Mouse (Mus musculus): Measurements from ENCODE around the gene Slc16a7. TPM values are rescaled to one million over a fixed set of nuclear protein-coding genes. Genes with fewer than 3 reads are reported as not detected.

The Slc16a7 gene
- polyA plus RNA-seq, 1 experiment from 2014 or later = 4.6 TPM

DNA sequence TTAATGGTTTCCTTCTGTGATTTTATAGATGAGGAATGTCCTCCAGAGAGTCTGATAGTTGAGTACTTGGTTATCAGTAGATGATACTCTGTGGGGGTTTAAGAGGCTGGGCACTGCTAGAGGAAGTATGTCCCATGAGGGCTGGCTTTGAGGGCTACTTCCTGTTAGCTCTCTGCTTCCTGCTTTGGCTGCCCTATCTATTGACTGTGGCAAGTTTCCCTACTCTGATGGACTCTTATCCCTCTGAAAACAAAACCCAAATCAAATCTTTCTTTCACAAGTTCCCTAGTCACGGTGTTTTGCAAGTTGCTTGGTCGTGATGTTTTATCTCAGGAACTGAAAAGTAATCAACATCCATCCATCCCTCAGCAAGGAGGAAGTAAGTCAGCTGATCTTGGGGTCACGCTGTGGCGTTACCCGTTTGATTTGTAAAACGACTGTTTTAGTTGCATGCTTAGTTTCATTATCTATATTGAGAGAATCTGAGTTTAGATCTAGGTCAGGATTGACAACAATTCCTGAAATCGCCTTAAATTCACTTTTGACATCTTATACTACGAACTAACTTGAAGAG is 19.1 kb downstream of the Slc16a7 start:
- 50% methylated on average over 8 of the region's 8 CpGs for WGBS
- H3K4me1 ChIP-seq (ENCODE audit: control insufficient read depth, insufficient read depth, low read length) = peaks cover 2% of the 10 kb centered on the region; the same call in 1 of the 2 replicates
- no peaks in the 10 kb centered on the region for H3K9me3 ChIP-seq (replicated peaks; ENCODE audit: control insufficient read depth, low read length)
- no peak overlapping the region for H3K9ac ChIP-seq (ENCODE audit: low read length)
- no peak overlapping the region for H3K27ac ChIP-seq (ENCODE audit: low read length)
- ATAC-seq (replicated peaks; ENCODE audit: extremely low read depth, insufficient read depth, low FRiP score) = peak; percentile 64
- H3K4me2 ChIP-seq (ENCODE audit: low read depth, low read length) = peak overlapping the region; percentile 36
- no peaks in the 10 kb centered on the region for H3K27me3 ChIP-seq (ENCODE audit: control insufficient read depth, insufficient read depth, low read length)
- peak overlapping the region; percentile 5; the same call in 1 of the 2 replicates for H3K4me3 ChIP-seq (ENCODE audit: low read length)
- H3K36me3 ChIP-seq (ENCODE audit: control insufficient read depth, insufficient read depth) = no peaks in the 10 kb centered on the region

GRCm38 (mm10) chr10:125358479-125358878 is 30.8 kb downstream of the Slc16a7 start:
- 81% methylated on average over 7 of the region's 7 CpGs for WGBS
- H3K4me1 ChIP-seq (ENCODE audit: control insufficient read depth, insufficient read depth, low read length) = no peaks in the 10 kb centered on the region

GRCm38 (mm10) chr10:125352805-125353204 is 36.5 kb downstream of the Slc16a7 start:
- Histone ChIP-seq H3K4me3 (ENCODE audit: low read length) (no peak overlapping the region), H3K4me2 (ENCODE audit: low read depth, low read length) (no peak overlapping the region), H3K9ac (ENCODE audit: low read length) (no peak overlapping the region), H3K9me3 (replicated peaks; ENCODE audit: control insufficient read depth, low read length) (0 out of 2 replicates have a peak, but pooled peaks cover 2% of the 10 kb centered on the region), H3K27me3 (ENCODE audit: control insufficient read depth, insufficient read depth, low read length) (no peaks in the 10 kb centered on the region), H3K36me3 (ENCODE audit: control insufficient read depth, insufficient read depth) (no peaks in the 10 kb centered on the region), H3K4me1 (ENCODE audit: control insufficient read depth, insufficient read depth, low read length) (no peaks in the 10 kb centered on the region), H3K27ac (ENCODE audit: low read length) (no peak overlapping the region)
- WGBS = 85% methylated on average over 7 of the region's 7 CpGs
- ATAC-seq (replicated peaks; ENCODE audit: extremely low read depth, insufficient read depth, low FRiP score) = no peak

More at GRCm38 (mm10) chr10:125358479-125358878, 30.8 kb downstream of the Slc16a7 start:
- ATAC-seq (replicated peaks; ENCODE audit: extremely low read depth, insufficient read depth, low FRiP score) = no peak
- H3K9me3 ChIP-seq (replicated peaks; ENCODE audit: control insufficient read depth, low read length) = no peaks in the 10 kb centered on the region
- H3K36me3 ChIP-seq (ENCODE audit: control insufficient read depth, insufficient read depth) = no peaks in the 10 kb centered on the region
- no peak overlapping the region for H3K4me2 ChIP-seq (ENCODE audit: low read depth, low read length)
- no peak overlapping the region for H3K4me3 ChIP-seq (ENCODE audit: low read length)
- H3K9ac ChIP-seq (ENCODE audit: low read length) = no peak overlapping the region
- H3K27ac ChIP-seq (ENCODE audit: low read length) = no peak overlapping the region
- no peaks in the 10 kb centered on the region for H3K27me3 ChIP-seq (ENCODE audit: control insufficient read depth, insufficient read depth, low read length)

DNA sequence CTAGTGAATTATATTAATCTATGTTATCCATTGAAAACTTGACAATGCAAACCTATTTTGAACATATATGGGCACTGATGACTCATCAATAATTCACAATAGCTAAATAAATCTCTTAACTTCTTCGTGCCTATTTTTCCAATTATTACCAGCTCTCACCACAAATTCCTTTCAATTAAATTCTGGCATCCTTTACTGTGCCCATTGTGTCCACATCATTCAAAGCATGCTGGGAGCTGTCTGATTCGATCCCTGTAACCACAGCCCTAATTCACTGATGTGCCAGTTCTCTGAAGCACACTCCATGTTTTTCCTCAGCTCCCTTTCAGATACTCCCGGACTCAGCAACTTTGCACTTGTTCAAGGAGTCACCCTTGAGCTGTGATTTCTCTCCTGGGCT is 41.1 kb downstream of the Slc16a7 start:
- Histone ChIP-seq H3K4me1 (ENCODE audit: control insufficient read depth, insufficient read depth, low read length) (peaks cover 3% of the 10 kb centered on the region), H3K27ac (ENCODE audit: low read length) (no peak overlapping the region), H3K9ac (ENCODE audit: low read length) (no peak overlapping the region), H3K4me2 (ENCODE audit: low read depth, low read length) (no peak overlapping the region), H3K27me3 (ENCODE audit: control insufficient read depth, insufficient read depth, low read length) (no peaks in the 10 kb centered on the region), H3K4me3 (ENCODE audit: low read length) (no peak overlapping the region), H3K9me3 (replicated peaks; ENCODE audit: control insufficient read depth, low read length) (0 out of 2 replicates have a peak, but pooled peaks cover 2% of the 10 kb centered on the region), H3K36me3 (ENCODE audit: control insufficient read depth, insufficient read depth) (no peaks in the 10 kb centered on the region)
- no peak for ATAC-seq (replicated peaks; ENCODE audit: extremely low read depth, insufficient read depth, low FRiP score)
- 71% methylated on average over 3 of the region's 3 CpGs for WGBS

- 49% methylated on average over 6 of the region's 6 CpGs for WGBS
- no peaks in the 10 kb centered on the region for H3K27me3 ChIP-seq (ENCODE audit: control insufficient read depth, insufficient read depth, low read length)
Measured at GRCm38 (mm10) chr10:125347149-125347548, 42.1 kb downstream of the Slc16a7 start.

DNA sequence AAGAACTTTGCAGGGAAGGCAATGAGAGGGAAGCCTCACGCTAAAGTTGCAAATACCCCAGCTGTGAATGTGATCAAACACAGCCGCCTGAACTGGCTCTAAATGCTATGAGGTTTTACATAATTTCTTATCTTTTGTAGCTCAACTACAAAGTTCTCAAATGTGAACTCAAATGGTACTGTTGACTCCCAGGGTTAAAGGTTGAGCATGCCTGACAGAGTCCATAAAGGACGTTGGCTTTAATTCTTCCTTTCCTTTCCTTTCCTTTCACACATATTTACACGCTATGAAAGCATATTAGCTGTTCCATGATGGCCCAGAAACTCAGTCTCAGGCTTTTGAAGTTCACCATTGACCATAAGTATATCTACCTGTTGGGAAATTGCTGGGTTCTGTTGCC is 42.9 kb downstream of the Slc16a7 start:
- no peak overlapping the region for H3K4me3 ChIP-seq (ENCODE audit: low read length)
- no peak for ATAC-seq (replicated peaks; ENCODE audit: extremely low read depth, insufficient read depth, low FRiP score)
- WGBS = 72% methylated on average over 4 of the region's 4 CpGs

More at GRCm38 (mm10) chr10:125347149-125347548, 42.1 kb downstream of the Slc16a7 start:
- Histone ChIP-seq H3K9me3 (replicated peaks; ENCODE audit: control insufficient read depth, low read length) (0 out of 2 replicates have a peak, but pooled peaks cover 2% of the 10 kb centered on the region), H3K4me2 (ENCODE audit: low read depth, low read length) (no peak overlapping the region), H3K4me3 (ENCODE audit: low read length) (no peak overlapping the region), H3K27ac (ENCODE audit: low read length) (no peak overlapping the region), H3K4me1 (ENCODE audit: control insufficient read depth, insufficient read depth, low read length) (peaks cover 3% of the 10 kb centered on the region), H3K9ac (ENCODE audit: low read length) (no peak overlapping the region), H3K36me3 (ENCODE audit: control insufficient read depth, insufficient read depth) (no peaks in the 10 kb centered on the region)
- ATAC-seq (replicated peaks; ENCODE audit: extremely low read depth, insufficient read depth, low FRiP score) = no peak

GRCm38 (mm10) chr10:125345583-125345982 is 43.7 kb downstream of the Slc16a7 start:
- H3K9ac ChIP-seq (ENCODE audit: low read length) = no peak overlapping the region
- 0 out of 2 replicates have a peak, but pooled peaks cover 2% of the 10 kb centered on the region for H3K9me3 ChIP-seq (replicated peaks; ENCODE audit: control insufficient read depth, low read length)
- H3K27me3 ChIP-seq (ENCODE audit: control insufficient read depth, insufficient read depth, low read length) = no peaks in the 10 kb centered on the region
- 47% methylated on average over 1 of the region's 1 CpGs for WGBS
- H3K4me1 ChIP-seq (ENCODE audit: control insufficient read depth, insufficient read depth, low read length) = peaks cover 5% of the 10 kb centered on the region
- no peak overlapping the region for H3K4me3 ChIP-seq (ENCODE audit: low read length)
- no peak overlapping the region for H3K4me2 ChIP-seq (ENCODE audit: low read depth, low read length)
- peak overlapping the region; percentile 5; the same call in 1 of the 2 replicates for H3K27ac ChIP-seq (ENCODE audit: low read length)
- ATAC-seq (replicated peaks; ENCODE audit: extremely low read depth, insufficient read depth, low FRiP score) = no peak; the same call in 1 of the 2 replicates
- no peaks in the 10 kb centered on the region for H3K36me3 ChIP-seq (ENCODE audit: control insufficient read depth, insufficient read depth)

More for the DNA sequence above, 42.9 kb downstream of the Slc16a7 start:
- Histone ChIP-seq H3K9ac (ENCODE audit: low read length) (no peak overlapping the region), H3K27ac (ENCODE audit: low read length) (no peak overlapping the region), H3K27me3 (ENCODE audit: control insufficient read depth, insufficient read depth, low read length) (no peaks in the 10 kb centered on the region), H3K4me2 (ENCODE audit: low read depth, low read length) (no peak overlapping the region), H3K36me3 (ENCODE audit: control insufficient read depth, insufficient read depth) (no peaks in the 10 kb centered on the region), H3K4me1 (ENCODE audit: control insufficient read depth, insufficient read depth, low read length) (peaks cover 5% of the 10 kb centered on the region), H3K9me3 (replicated peaks; ENCODE audit: control insufficient read depth, low read length) (0 out of 2 replicates have a peak, but pooled peaks cover 2% of the 10 kb centered on the region)

- no peaks in the 10 kb centered on the region for H3K9me3 ChIP-seq (replicated peaks; ENCODE audit: control insufficient read depth, low read length)
- H3K27ac ChIP-seq (ENCODE audit: low read length) = peak overlapping the region; percentile 77
- H3K9ac ChIP-seq (ENCODE audit: low read length) = no peak overlapping the region
- 0 out of 2 replicates have a peak overlapping the region, but pooled peaks have one; percentile 2 for H3K4me2 ChIP-seq (ENCODE audit: low read depth, low read length)
- H3K4me3 ChIP-seq (ENCODE audit: low read length) = no peak overlapping the region
- WGBS = 21% methylated on average over 7 of the region's 7 CpGs
- H3K4me1 ChIP-seq (ENCODE audit: control insufficient read depth, insufficient read depth, low read length) = peaks cover 5% of the 10 kb centered on the region
- no peaks in the 10 kb centered on the region for H3K36me3 ChIP-seq (ENCODE audit: control insufficient read depth, insufficient read depth)
- peak; percentile 77 for ATAC-seq (replicated peaks; ENCODE audit: extremely low read depth, insufficient read depth, low FRiP score)
- H3K27me3 ChIP-seq (ENCODE audit: control insufficient read depth, insufficient read depth, low read length) = no peaks in the 10 kb centered on the region
Measured at GRCm38 (mm10) chr10:125342204-125342603, 47.1 kb downstream of the Slc16a7 start.

DNA sequence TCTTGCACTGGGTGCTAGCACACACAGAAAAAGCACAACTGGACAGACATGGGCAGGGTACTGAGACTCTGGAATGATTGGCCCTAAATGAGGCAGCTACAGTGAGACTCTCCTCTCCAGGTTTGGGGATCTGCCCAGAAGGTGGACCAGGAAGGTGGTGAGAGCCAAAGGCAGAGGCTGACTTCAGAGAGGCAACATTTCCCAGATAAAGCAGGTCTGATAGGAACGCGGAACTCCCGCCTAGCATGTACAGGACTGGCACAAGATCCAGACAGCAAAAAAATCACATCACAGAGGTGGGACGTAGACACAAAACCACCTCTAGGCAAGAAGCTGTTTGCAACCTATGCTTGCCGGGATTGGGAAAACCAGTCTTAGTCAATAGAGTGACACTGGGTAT is 55.5 kb downstream of the Slc16a7 start:
- no peak overlapping the region for H3K27ac ChIP-seq (ENCODE audit: low read length)
- 52% methylated on average over 5 of the region's 5 CpGs for WGBS
- peaks cover 9% of the 10 kb centered on the region; the same call in 1 of the 2 replicates for H3K4me1 ChIP-seq (ENCODE audit: control insufficient read depth, insufficient read depth, low read length)
- ATAC-seq (replicated peaks; ENCODE audit: extremely low read depth, insufficient read depth, low FRiP score) = peak; percentile 39
- no peak overlapping the region for H3K4me2 ChIP-seq (ENCODE audit: low read depth, low read length)
- H3K9me3 ChIP-seq (replicated peaks; ENCODE audit: control insufficient read depth, low read length) = no peaks in the 10 kb centered on the region
- no peak overlapping the region for H3K4me3 ChIP-seq (ENCODE audit: low read length)
- no peaks in the 10 kb centered on the region for H3K36me3 ChIP-seq (ENCODE audit: control insufficient read depth, insufficient read depth)
- no peak overlapping the region for H3K9ac ChIP-seq (ENCODE audit: low read length)
- no peaks in the 10 kb centered on the region for H3K27me3 ChIP-seq (ENCODE audit: control insufficient read depth, insufficient read depth, low read length)
